Mouse (Mus musculus): Measurements from ENCODE around the gene Iqcf6.

DNA sequence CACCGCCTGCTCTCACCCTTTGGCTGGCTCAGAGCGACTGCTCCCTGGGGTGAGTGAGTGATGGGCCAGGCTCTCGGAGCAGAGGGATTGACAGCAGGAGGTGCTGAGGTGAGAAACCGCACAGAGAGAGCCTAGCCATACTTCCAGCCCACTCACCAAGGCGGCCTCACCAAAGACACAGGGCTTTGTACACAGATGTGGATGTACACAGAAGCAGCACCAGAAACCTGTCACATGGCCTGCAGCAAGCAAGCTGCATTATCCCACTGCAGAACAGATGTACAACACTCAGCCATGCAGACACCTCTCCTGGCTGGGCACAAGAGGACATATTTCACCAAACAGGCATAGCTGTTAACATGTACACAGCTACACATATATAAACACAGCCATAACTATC, 31.2 kb downstream of the Iqcf6 start:
- TF ChIP-seq CTCF (IDR thresholded peaks at IDR 0.05; ENCODE audit: control insufficient read depth, insufficient read depth, insufficient replicate concordance, low read depth, low read length), result no peak
- TF ChIP-seq POLR2A (IDR thresholded peaks at IDR 0.05; ENCODE audit: control insufficient read depth, low read depth, low read length), result no peak
